Mouse (Mus musculus) layer of hippocampus, adult 11-12 months (tissue): ENCODE measurements at regions not wholly inside any gene's neighbourhood (a gene's known extent, or its start where the extent isn't known, plus 50 kb on each side); places are given as distances from the start of the nearest gene placed in this dataset.
A peak's percentile ranks its signal among the peaks of the same experiment; 100 is the strongest.

Source experiments
- DNase-seq: peaks from one replicate; pipeline ENCODE4 v3.0.0; 2022; ENCODE audit warnings: low spot score

GRCm38 (mm10) chr15:45266620-45267263, 5132.6 kb downstream of the 9330182O14Rik start:
- DNase-seq = peak; percentile 3

GRCm38 (mm10) chr15:45273677-45274076, 5139.5 kb downstream of the 9330182O14Rik start:
- no peak for DNase-seq

- DNase-seq = no peak
Observed at GRCm38 (mm10) chr15:45321628-45322027, 5187.5 kb downstream of the 9330182O14Rik start.

- no peak for DNase-seq
Observed at GRCm38 (mm10) chr15:45350496-45350895, 5216.3 kb downstream of the 9330182O14Rik start.
